Mouse (Mus musculus): ENCODE data around the gene Hoxb4. TPM values are rescaled to one million over a fixed set of nuclear protein-coding genes. Genes with fewer than 3 reads are reported as not detected.

Hoxb4 gene
- polyA plus RNA-seq, 1 experiment from 2014 or later, result 3.6 TPM

DNA sequence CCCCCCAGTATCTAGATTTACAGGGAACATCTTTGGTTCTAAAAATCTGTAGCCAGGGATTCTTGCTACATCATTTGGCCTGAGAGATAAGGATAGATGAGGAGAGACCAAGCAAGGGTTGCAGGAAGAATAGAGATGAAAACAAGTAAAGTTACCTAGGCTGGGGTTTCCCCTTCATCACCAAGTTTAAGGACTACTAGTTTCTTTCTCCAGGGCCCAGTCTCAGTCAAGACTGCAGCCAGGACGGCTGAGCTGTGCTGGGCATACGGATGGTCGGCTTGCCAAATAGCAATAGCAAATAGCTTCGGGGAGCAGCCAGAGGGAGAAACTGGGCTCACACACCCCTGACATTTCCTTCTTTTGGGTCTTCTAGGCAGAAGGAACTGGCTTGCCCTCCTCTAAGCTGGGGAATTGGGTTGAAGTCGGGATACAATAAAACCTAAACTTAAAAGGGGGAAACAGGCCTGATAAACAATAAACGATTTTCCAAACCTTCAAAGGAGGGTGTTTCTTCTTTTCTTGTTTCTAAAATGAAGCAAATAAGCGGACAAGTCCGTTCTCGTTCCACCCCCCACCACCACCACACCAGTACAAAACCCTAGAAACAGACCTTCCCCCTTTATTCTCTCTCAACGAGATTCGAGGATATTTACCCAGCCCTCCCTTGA lies 20.0 kb upstream of the Hoxb4 start:
- WGBS, result 17% methylated on average over 11 of the region's 11 CpGs
- H3K4me3 ChIP-seq (replicated peaks; ENCODE audit: low read depth, low read length), result peak overlapping the region; percentile 83
- H3K27me3 ChIP-seq (ENCODE audit: insufficient read depth, low read length), result no peaks in the 10 kb centered on the region
- peak overlapping the region; percentile 98 for H3K9ac ChIP-seq (ENCODE audit: low read depth, low read length)
- H3K36me3 ChIP-seq (ENCODE audit: insufficient read depth, low read length), result 0 out of 2 replicates have a peak, but pooled peaks cover 5% of the 10 kb centered on the region
- no peaks in the 10 kb centered on the region for H3K9me3 ChIP-seq (replicated peaks; ENCODE audit: low read length)
- no peak for TF ChIP-seq CTCF (IDR thresholded peaks at IDR 0.05; ENCODE audit: low read depth)
- H3K27ac ChIP-seq, result peak overlapping the region; percentile 99
- H3K4me2 ChIP-seq (ENCODE audit: low read length), result peak overlapping the region; percentile 96
- no peak for DNase-seq (ENCODE audit: low spot score)
- no peak for ATAC-seq (replicated peaks; ENCODE audit: low FRiP score, low read depth)
- H3K4me1 ChIP-seq (replicated peaks; ENCODE audit: insufficient read depth, low read length), result peaks cover 24% of the 10 kb centered on the region

DNA sequence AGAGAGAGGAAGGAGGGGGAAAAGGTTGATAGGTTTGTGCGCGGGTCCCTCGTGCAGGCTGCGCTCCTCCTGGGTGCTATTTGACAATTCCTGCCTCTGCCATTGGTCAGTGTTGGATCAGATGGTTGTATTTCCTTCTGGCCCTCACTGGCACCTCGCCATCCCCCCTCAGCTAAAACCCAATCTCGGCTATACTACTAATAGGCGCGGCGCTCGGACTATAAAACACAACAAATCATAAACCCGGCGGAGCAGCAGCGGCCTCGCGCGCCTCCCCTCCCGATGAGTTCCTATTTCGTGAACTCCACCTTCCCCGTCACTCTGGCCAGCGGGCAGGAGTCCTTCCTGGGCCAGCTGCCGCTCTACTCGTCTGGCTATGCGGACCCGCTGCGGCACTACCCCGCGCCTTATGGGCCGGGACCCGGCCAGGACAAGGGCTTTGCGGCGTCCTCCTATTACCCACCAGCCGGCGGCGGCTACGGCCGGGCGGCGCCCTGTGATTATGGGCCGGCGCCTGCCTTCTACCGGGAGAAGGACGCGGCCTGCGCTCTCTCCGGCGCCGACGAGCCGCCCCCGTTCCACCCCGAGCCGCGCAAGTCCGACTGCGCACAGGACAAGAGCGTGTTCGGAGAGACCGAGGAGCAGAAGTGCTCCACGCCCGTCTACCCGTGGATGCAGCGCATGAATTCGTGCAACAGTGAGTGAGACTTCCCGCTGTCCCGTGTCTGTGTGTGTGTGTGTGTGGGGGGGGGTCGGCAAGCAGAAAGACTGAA lies 19.0 kb upstream of the Hoxb4 start:
- Histone ChIP-seq H3K4me2 (ENCODE audit: low read length) (peak overlapping the region; percentile 96), H3K9me3 (replicated peaks; ENCODE audit: low read length) (no peaks in the 10 kb centered on the region), H3K27me3 (ENCODE audit: insufficient read depth, low read length) (no peaks in the 10 kb centered on the region), H3K4me1 (replicated peaks; ENCODE audit: insufficient read depth, low read length) (peaks cover 24% of the 10 kb centered on the region), H3K9ac (ENCODE audit: low read depth, low read length) (peak overlapping the region; percentile 98), H3K27ac (peak overlapping the region; percentile 92), H3K4me3 (replicated peaks; ENCODE audit: low read depth, low read length) (peak overlapping the region; percentile 83), H3K36me3 (ENCODE audit: insufficient read depth, low read length) (0 out of 2 replicates have a peak, but pooled peaks cover 5% of the 10 kb centered on the region)
- no peak for TF ChIP-seq CTCF (IDR thresholded peaks at IDR 0.05; ENCODE audit: low read depth)
- peak; percentile 92 for DNase-seq (ENCODE audit: low spot score)
- ATAC-seq (replicated peaks; ENCODE audit: low FRiP score, low read depth), result peak; percentile 37; the same call in 1 of the 2 replicates
- under 1% methylated on average over 59 of the region's 66 CpGs for WGBS

DNA sequence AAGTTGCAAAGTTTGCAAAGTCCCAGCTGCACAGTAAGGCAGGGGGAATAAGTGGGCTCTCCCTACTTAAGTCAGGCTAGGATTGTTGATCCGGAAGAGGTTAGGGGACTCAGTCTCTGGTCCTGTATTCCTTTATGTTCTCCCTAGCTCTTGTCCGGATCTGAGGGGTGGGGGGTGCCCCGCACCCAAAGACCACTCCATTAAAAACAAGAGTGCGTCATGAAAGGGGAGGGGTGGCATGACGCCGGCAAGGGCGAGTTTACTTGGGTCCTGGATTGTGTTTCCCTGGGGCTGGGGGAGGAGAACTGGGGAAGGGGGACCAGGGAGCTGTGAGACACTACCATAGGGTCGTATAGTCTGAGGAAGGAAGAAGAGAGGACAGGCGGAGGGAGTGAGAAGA lies 18.3 kb upstream of the Hoxb4 start:
- Histone ChIP-seq H3K9me3 (replicated peaks; ENCODE audit: low read length) (no peaks in the 10 kb centered on the region), H3K4me1 (replicated peaks; ENCODE audit: insufficient read depth, low read length) (peaks cover 24% of the 10 kb centered on the region), H3K36me3 (ENCODE audit: insufficient read depth, low read length) (0 out of 2 replicates have a peak, but pooled peaks cover 5% of the 10 kb centered on the region), H3K4me3 (replicated peaks; ENCODE audit: low read depth, low read length) (peak overlapping the region; percentile 83), H3K4me2 (ENCODE audit: low read length) (peak overlapping the region; percentile 96), H3K27me3 (ENCODE audit: insufficient read depth, low read length) (no peaks in the 10 kb centered on the region), H3K27ac (peak overlapping the region; percentile 92), H3K9ac (ENCODE audit: low read depth, low read length) (peak overlapping the region; percentile 98)
- WGBS, result 14% methylated on average over 9 of the region's 9 CpGs
- TF ChIP-seq CTCF (IDR thresholded peaks at IDR 0.05; ENCODE audit: low read depth), result no peak
- no peak for ATAC-seq (replicated peaks; ENCODE audit: low FRiP score, low read depth)
- no peak for DNase-seq (ENCODE audit: low spot score)

DNA sequence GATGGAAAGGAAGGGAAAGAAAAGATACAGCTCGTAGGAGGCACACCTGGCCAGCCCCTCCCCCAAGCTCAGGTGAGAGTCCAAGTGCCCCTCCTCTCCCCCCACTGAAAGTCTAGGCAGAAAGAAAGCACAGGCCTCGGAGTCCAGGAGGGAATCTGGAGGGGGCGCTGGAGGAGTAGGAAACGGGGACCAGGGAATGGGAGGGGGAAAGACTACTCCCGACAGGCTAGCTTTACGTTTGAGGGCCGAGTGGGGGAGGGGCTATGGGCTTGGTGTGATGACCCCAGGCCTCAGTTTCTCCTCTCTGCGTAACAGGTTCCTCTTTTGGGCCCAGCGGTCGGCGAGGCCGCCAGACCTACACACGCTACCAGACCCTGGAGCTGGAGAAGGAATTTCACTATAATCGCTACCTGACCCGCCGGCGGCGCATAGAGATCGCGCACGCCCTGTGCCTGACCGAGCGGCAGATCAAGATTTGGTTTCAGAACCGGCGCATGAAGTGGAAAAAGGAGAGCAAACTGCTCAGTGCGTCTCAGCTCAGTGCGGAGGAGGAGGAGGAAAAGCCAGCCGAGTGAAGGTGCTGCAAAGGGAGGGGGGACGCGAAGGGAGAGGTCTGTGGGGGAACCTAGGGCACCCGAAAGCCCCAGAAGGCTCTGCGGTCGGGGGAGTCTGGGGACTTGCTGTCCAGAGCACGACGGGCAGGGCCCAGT lies 17.6 kb upstream of the Hoxb4 start:
- peak; percentile 32; the same call in 1 of the 2 replicates for TF ChIP-seq CTCF (IDR thresholded peaks at IDR 0.05; ENCODE audit: low read depth)
- Histone ChIP-seq H3K4me1 (replicated peaks; ENCODE audit: insufficient read depth, low read length) (peaks cover 26% of the 10 kb centered on the region), H3K27me3 (ENCODE audit: insufficient read depth, low read length) (no peaks in the 10 kb centered on the region)

DNA sequence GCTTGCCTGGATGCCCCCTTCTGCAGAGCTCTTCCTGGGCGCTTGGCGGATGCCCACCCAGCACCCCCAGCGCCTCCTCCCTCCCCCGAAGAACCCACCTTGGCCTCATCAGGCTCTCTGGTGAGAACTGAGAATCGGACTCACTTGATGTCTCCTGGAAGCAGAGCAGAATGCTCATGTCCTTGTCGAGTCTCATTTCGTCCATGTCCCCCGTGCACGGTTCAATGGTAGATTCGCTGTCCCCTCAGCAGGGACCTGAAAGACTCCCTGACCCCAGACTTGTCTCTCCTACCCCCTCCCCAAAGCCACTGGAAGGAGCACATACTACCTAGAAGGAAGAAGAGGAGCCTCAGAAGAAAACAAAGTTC lies 17.0 kb upstream of the Hoxb4 start:
- no peak for DNase-seq (ENCODE audit: low spot score)
- Histone ChIP-seq H3K9me3 (replicated peaks; ENCODE audit: low read length) (no peaks in the 10 kb centered on the region), H3K4me2 (ENCODE audit: low read length) (peak overlapping the region; percentile 96), H3K36me3 (ENCODE audit: insufficient read depth, low read length) (0 out of 2 replicates have a peak, but pooled peaks cover 5% of the 10 kb centered on the region), H3K4me3 (replicated peaks; ENCODE audit: low read depth, low read length) (peak overlapping the region; percentile 83), H3K27me3 (ENCODE audit: insufficient read depth, low read length) (no peaks in the 10 kb centered on the region), H3K9ac (ENCODE audit: low read depth, low read length) (peak overlapping the region; percentile 98), H3K27ac (peak overlapping the region; percentile 92), H3K4me1 (replicated peaks; ENCODE audit: insufficient read depth, low read length) (peaks cover 30% of the 10 kb centered on the region)
- TF ChIP-seq CTCF (IDR thresholded peaks at IDR 0.05; ENCODE audit: low read depth), result no peak
- WGBS, result 39% methylated on average over 10 of the region's 10 CpGs
- no peak for ATAC-seq (replicated peaks; ENCODE audit: low FRiP score, low read depth)

More for the DNA sequence above, 17.6 kb upstream of the Hoxb4 start:
- DNase-seq (ENCODE audit: low spot score) (no peak), ATAC-seq (replicated peaks; ENCODE audit: low FRiP score, low read depth) (peak; percentile 19)
- Histone ChIP-seq H3K36me3 (ENCODE audit: insufficient read depth, low read length) (0 out of 2 replicates have a peak, but pooled peaks cover 5% of the 10 kb centered on the region), H3K4me2 (ENCODE audit: low read length) (peak overlapping the region; percentile 96), H3K27ac (peak overlapping the region; percentile 92), H3K9me3 (replicated peaks; ENCODE audit: low read length) (no peaks in the 10 kb centered on the region), H3K4me3 (replicated peaks; ENCODE audit: low read depth, low read length) (peak overlapping the region; percentile 83), H3K9ac (ENCODE audit: low read depth, low read length) (peak overlapping the region; percentile 98)
- 17% methylated on average over 35 of the region's 35 CpGs for WGBS

DNA sequence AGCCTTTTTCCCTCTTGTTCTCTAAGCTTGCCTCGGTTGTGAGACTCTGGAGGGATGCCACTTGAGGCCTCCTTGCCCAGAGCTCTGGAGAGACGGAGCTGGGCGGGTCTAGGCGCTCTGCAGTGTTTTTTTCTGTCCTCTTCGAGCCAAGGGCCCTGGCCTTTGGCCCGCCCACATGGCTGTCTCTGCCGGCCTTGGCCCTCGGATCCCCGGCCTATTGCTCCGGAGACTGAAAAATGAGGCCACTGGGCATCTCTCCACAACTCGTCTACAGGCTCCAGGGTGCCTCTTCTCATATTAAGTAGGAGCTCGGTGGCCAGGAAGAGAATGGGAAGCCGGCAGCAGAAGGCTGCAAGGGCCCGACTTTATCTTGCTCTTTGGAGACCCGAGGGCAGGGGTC lies 16.2 kb upstream of the Hoxb4 start:
- peak overlapping the region; percentile 92 for H3K27ac ChIP-seq
- no peaks in the 10 kb centered on the region for H3K27me3 ChIP-seq (ENCODE audit: insufficient read depth, low read length)
- 9% methylated on average over 15 of the region's 15 CpGs for WGBS
- TF ChIP-seq CTCF (IDR thresholded peaks at IDR 0.05; ENCODE audit: low read depth), result no peak
- peak overlapping the region; percentile 98 for H3K9ac ChIP-seq (ENCODE audit: low read depth, low read length)
- DNase-seq (ENCODE audit: low spot score) (no peak), ATAC-seq (replicated peaks; ENCODE audit: low FRiP score, low read depth) (no peak)
- peak overlapping the region; percentile 83 for H3K4me3 ChIP-seq (replicated peaks; ENCODE audit: low read depth, low read length)
- H3K9me3 ChIP-seq (replicated peaks; ENCODE audit: low read length), result no peaks in the 10 kb centered on the region
- H3K4me2 ChIP-seq (ENCODE audit: low read length), result peak overlapping the region; percentile 96
- H3K4me1 ChIP-seq (replicated peaks; ENCODE audit: insufficient read depth, low read length), result peaks cover 29% of the 10 kb centered on the region
- 0 out of 2 replicates have a peak, but pooled peaks cover 5% of the 10 kb centered on the region for H3K36me3 ChIP-seq (ENCODE audit: insufficient read depth, low read length)
